9 mouse cellular contexts compared by ENCODE assay signal in the genomic region with DNA sequence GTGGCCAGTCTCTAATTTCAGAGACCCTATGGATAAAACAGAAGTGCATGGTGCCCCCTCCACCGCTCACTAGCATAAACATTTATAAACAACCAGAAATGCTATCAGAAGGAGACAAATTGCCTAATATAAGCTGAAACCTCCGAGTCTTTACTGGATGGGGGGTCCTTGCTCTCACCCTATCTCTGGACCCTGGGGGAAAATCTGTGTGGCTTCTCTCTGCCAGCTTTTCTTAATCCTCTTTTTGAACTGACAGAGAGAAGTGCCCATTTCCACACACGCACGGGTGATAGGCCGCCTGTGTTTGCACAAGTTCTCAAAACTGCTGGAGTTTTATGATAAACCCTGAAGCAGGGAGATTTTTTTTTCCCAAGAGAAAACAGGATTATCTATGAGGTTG. TPM values are rescaled to one million over a fixed set of nuclear protein-coding genes. Genes with fewer than 3 reads are reported as not detected.
DNase-seq lines count a peak whose midpoint lies in the region; ATAC-seq and TF ChIP-seq lines count a peak whose summit lies in the region.
"Had no signal": no experiment of that assay in that cellular context is flagged by ENCODE, and none has a peak within 500 bp of the region (broad histone marks: within the 10 kb centered on the region; RNA-seq: fewer than 3 reads in every experiment).

No protein-coding gene starts in this region.

- WGBS in hindbrain, embryonic 16.5 days, result 19% methylated on average over 5 of the region's 5 CpGs
- 11% methylated on average over 5 of the region's 5 CpGs for WGBS in midbrain, embryonic 15.5 days

- peak overlapping the region; percentile 78 for H3K4me2 ChIP-seq in hindbrain, embryonic 16.5 days (ENCODE audit: low read length)
- peak overlapping the region; percentile 54 for H3K4me2 ChIP-seq in midbrain, embryonic 15.5 days

- ATAC-seq in hindbrain, embryonic 16.5 days, result no peak
- no peak for ATAC-seq in midbrain, embryonic 15.5 days (replicated peaks)

- no peak for TF ChIP-seq CTCF in gastrocnemius, adult 2 months (IDR thresholded peaks at IDR 0.05)
- TF ChIP-seq CTCF in brain, embryonic 14.5 days (IDR thresholded peaks at IDR 0.05; ENCODE audit: borderline replicate concordance, extremely low read depth, insufficient read depth, insufficient read length), result no peak

- peak overlapping the region; percentile 90 for H3K27ac ChIP-seq in gastrocnemius, adult 2 months
- no peak overlapping the region for H3K27ac ChIP-seq in hindbrain, embryonic 16.5 days (ENCODE audit: low read depth, low read length)
- H3K27ac ChIP-seq in midbrain, embryonic 15.5 days, result 0 out of 2 replicates have a peak overlapping the region, but pooled peaks have one; percentile 94

- H3K9me3 ChIP-seq in hindbrain, embryonic 16.5 days (ENCODE audit: control insufficient read depth, low read length), result no peaks in the 10 kb centered on the region
- no peaks in the 10 kb centered on the region for H3K9me3 ChIP-seq in midbrain, embryonic 15.5 days

- DNase-seq in gastrocnemius, adult 2 months, result no peak
- DNase-seq in gastrocnemius, postnatal 4 days (ENCODE audit: low spot score in 2 of 2), result no peak
- peak; percentile 23 for DNase-seq in brain, embryonic 14.5 days (ENCODE audit: low read depth)
- no peak for DNase-seq in frontal cortex, postnatal 10 days (ENCODE audit: low spot score in 2 of 2)
- no peak for DNase-seq in left cerebral cortex, adult 9 months (ENCODE audit: low spot score in 2 of 2)
- no peak for DNase-seq in frontal cortex, postnatal 14 days (ENCODE audit: low spot score in 2 of 2)
- DNase-seq: adrenal gland, adult 8-10 months had no signal

- peak overlapping the region; percentile 90 for H3K4me3 ChIP-seq in gastrocnemius, adult 2 months
- H3K4me3 ChIP-seq in hindbrain, embryonic 16.5 days (ENCODE audit: low read length), result peak overlapping the region; percentile 80
- H3K4me3 ChIP-seq in midbrain, embryonic 15.5 days, result peak overlapping the region; percentile 92

- peak overlapping the region; percentile 42 for H3K9ac ChIP-seq in hindbrain, embryonic 16.5 days (ENCODE audit: low read depth, low read length)
- H3K9ac ChIP-seq in midbrain, embryonic 15.5 days, result peak overlapping the region; percentile 86; the same call in 1 of the 2 replicates

- peaks cover 16% of the 10 kb centered on the region for H3K4me1 ChIP-seq in hindbrain, embryonic 16.5 days (ENCODE audit: control insufficient read depth, insufficient read depth, low read depth, low read length)
- peaks cover 20% of the 10 kb centered on the region for H3K4me1 ChIP-seq in midbrain, embryonic 15.5 days

- H3K36me3 ChIP-seq in hindbrain, embryonic 16.5 days (ENCODE audit: control insufficient read depth, insufficient read depth, low read length), result peaks cover 6% of the 10 kb centered on the region; the same call in 1 of the 2 replicates
- H3K36me3 ChIP-seq in midbrain, embryonic 15.5 days (replicated peaks), result peaks cover 12% of the 10 kb centered on the region; the same call in 1 of the 2 replicates

- no peaks in the 10 kb centered on the region for H3K27me3 ChIP-seq in hindbrain, embryonic 16.5 days (replicated peaks; ENCODE audit: control insufficient read depth, insufficient read depth, low read length)
- no peaks in the 10 kb centered on the region for H3K27me3 ChIP-seq in midbrain, embryonic 15.5 days (replicated peaks)

- no peak for TF ChIP-seq POLR2A in brain, embryonic 14.5 days (IDR thresholded peaks at IDR 0.05; ENCODE audit: borderline replicate concordance, extremely low read depth, insufficient read depth, insufficient read length, poor library complexity, severe bottlenecking)

- intact Hi-C loops in gastrocnemius, adult 2 months (cut with DNase I), result no loop called here

RNA-seq across cellular contexts. Expression of gene Rhou, which starts 1.0 kb away (rescaled TPM):
- total RNA-seq in gastrocnemius, adult 2 months (2021), result 10 to 100 TPM; 15.2 to 44.8 TPM
- total RNA-seq in gastrocnemius, postnatal 4 days (2021), result 1 to 10 TPM; 6.9 to 8.0 TPM
- polyA plus RNA-seq in brain, embryonic 14.5 days (2012; rRNA removed), result 20.9 and 30.1 TPM in 2 replicates
- 11.6 and 12.3 TPM in 2 replicates for polyA plus RNA-seq in hindbrain, embryonic 16.5 days (2015; fragmentation: Nextera tagmentation; extraction: Ambion mirVana)
- 11.3 and 11.8 TPM in 2 replicates for polyA plus RNA-seq in midbrain, embryonic 15.5 days (2015; fragmentation: Nextera tagmentation; extraction: Ambion mirVana)
